Mouse (Mus musculus) kidney, embryonic 15.5 days (tissue): ENCODE results near the gene Psmf1. TPM values are rescaled to one million over a fixed set of nuclear protein-coding genes. Genes with fewer than 3 reads are reported as not detected.

Experiments used
- ATAC-seq: fragments of 200-750 bp; cut with Nextera tagmentation; replicated peaks from 2 replicates; pipeline ENCODE4 v1.8.0; 2017; ENCODE audit warnings: moderate TSS enrichment; ENCODE audit not compliant: low FRiP score
- H3K27ac ChIP-seq: fragments of 300-500 bp; sonication (generic); 2 replicates; pipeline ENCODE4 v1.5.1; 2015; ENCODE audit warnings: mild to moderate bottlenecking, inconsistent platforms
- H3K27me3 ChIP-seq: fragments of 300-500 bp; sonication (generic); 2 replicates; pipeline ENCODE4 v1.6.1; 2015; ENCODE audit warnings: inconsistent platforms
- H3K36me3 ChIP-seq: fragments of 300-500 bp; sonication (generic); 2 replicates; pipeline ENCODE4 v1.6.1; 2015; ENCODE audit warnings: inconsistent platforms
- H3K4me1 ChIP-seq: fragments of 300-500 bp; sonication (generic); 2 replicates; pipeline ENCODE4 v1.6.1; 2015; ENCODE audit warnings: inconsistent platforms
- H3K4me2 ChIP-seq: fragments of 300-500 bp; sonication (generic); 2 replicates; pipeline ENCODE4 v1.6.1; 2015; ENCODE audit warnings: moderate library complexity, mild to moderate bottlenecking, inconsistent platforms
- H3K4me3 ChIP-seq: fragments of 300-500 bp; sonication (generic); replicated peaks from 2 replicates; pipeline ENCODE4 v1.5.1; 2015; ENCODE audit warnings: mild to moderate bottlenecking, inconsistent platforms
- H3K9ac ChIP-seq: fragments of 300-500 bp; sonication (generic); 2 replicates; pipeline ENCODE4 v1.6.1; 2015; ENCODE audit warnings: mild to moderate bottlenecking, inconsistent platforms
- H3K9me3 ChIP-seq: fragments of 300-500 bp; sonication (generic); replicated peaks from 2 replicates; pipeline ENCODE4 v1.6.1; 2016; ENCODE audit warnings: inconsistent platforms
- WGBS: fragments of 180-500 bp; shearing (Covaris S2); methylation state at CpG from one replicate; pipeline ENCODE4 v1.1.7; 2015; ENCODE audit warnings: mixed read lengths; 5-methylcytosine and 5-hydroxymethylcytosine counted together
- polyA plus RNA-seq: library from polyadenylated mRNA; unstranded; fragments of >200 nt; fragmentation: Nextera tagmentation; extraction: Ambion mirVana; gene quantifications from 2 replicates; pipeline ENCODE4 v1.2.1, GENCODE M21; 2015

Gene Psmf1
- polyA plus RNA-seq, 1 experiment from 2014 or later: 43.0 TPM

DNA sequence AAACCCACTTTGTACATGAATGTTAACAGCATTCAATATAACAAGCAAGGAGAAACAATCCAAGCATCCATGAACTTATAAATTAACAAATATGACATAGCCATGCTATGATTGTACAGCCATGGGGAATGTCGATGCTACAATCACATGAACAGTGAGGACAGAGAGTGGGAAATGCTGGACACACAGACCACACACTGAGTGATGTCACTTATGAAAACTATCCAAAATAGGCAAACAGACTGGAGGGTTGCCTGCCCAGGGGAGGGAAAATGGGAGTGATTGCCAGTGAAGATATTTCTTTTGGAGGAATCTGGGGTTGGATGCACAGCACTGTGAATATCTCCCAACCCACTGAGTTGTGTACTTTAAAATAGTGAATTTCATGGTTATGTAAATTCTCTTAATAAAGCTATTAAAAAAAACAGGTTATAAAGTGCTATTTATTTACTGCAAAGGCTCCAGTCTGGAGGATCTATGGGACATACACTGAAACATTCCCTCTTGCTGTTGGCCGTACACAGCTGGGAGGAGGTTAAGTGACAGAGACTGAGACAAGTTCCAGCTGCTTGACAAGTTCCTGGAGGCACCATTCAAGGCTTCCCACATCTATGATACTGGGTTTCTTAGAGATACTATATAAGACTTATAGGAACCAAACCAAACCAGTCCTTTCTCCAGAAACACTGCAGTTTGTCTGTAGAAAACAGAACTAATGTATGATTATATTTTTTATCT is 27.5 kb downstream of the Psmf1 start:
- Histone ChIP-seq H3K4me2 (no peak overlapping the region), H3K4me3 (no peak overlapping the region), H3K27ac (no peak overlapping the region), H3K4me1 (no peaks in the 10 kb centered on the region), H3K9me3 (no peaks in the 10 kb centered on the region), H3K9ac (no peak overlapping the region), H3K36me3 (peaks cover 62% of the 10 kb centered on the region), H3K27me3 (no peaks in the 10 kb centered on the region)
- 69% methylated on average over 2 of the region's 2 CpGs for WGBS
- ATAC-seq: no peak

- ATAC-seq: no peak
- Histone ChIP-seq H3K9ac (no peak overlapping the region), H3K27me3 (no peaks in the 10 kb centered on the region), H3K4me2 (no peak overlapping the region), H3K27ac (no peak overlapping the region), H3K4me3 (no peak overlapping the region), H3K36me3 (peaks cover 53% of the 10 kb centered on the region), H3K4me1 (no peaks in the 10 kb centered on the region), H3K9me3 (no peaks in the 10 kb centered on the region)
- 92% methylated on average over 4 of the region's 4 CpGs for WGBS
Measured at GRCm38 (mm10) chr2:151715526-151715925, 28.5 kb downstream of the Psmf1 start.

- WGBS: 37% methylated on average over 3 of the region's 3 CpGs
- Histone ChIP-seq H3K27ac (no peak overlapping the region), H3K4me1 (no peaks in the 10 kb centered on the region), H3K36me3 (peaks cover 25% of the 10 kb centered on the region), H3K27me3 (no peaks in the 10 kb centered on the region), H3K4me2 (no peak overlapping the region), H3K4me3 (no peak overlapping the region), H3K9me3 (no peaks in the 10 kb centered on the region), H3K9ac (no peak overlapping the region)
- no peak for ATAC-seq
Measured at GRCm38 (mm10) chr2:151712647-151713046, 31.3 kb downstream of the Psmf1 start.

- Histone ChIP-seq H3K27me3 (peaks cover 54% of the 10 kb centered on the region), H3K36me3 (no peaks in the 10 kb centered on the region), H3K4me1 (peaks cover 13% of the 10 kb centered on the region), H3K27ac (no peak overlapping the region), H3K9me3 (no peaks in the 10 kb centered on the region), H3K4me2 (peak overlapping the region; percentile 98), H3K9ac (peak overlapping the region; percentile 56), H3K4me3 (peak overlapping the region; percentile 59)
- ATAC-seq: peak; percentile 50
- 1% methylated on average over 16 of the region's 17 CpGs for WGBS
Measured at GRCm38 (mm10) chr2:151702851-151703190, 41.2 kb downstream of the Psmf1 start.

DNA sequence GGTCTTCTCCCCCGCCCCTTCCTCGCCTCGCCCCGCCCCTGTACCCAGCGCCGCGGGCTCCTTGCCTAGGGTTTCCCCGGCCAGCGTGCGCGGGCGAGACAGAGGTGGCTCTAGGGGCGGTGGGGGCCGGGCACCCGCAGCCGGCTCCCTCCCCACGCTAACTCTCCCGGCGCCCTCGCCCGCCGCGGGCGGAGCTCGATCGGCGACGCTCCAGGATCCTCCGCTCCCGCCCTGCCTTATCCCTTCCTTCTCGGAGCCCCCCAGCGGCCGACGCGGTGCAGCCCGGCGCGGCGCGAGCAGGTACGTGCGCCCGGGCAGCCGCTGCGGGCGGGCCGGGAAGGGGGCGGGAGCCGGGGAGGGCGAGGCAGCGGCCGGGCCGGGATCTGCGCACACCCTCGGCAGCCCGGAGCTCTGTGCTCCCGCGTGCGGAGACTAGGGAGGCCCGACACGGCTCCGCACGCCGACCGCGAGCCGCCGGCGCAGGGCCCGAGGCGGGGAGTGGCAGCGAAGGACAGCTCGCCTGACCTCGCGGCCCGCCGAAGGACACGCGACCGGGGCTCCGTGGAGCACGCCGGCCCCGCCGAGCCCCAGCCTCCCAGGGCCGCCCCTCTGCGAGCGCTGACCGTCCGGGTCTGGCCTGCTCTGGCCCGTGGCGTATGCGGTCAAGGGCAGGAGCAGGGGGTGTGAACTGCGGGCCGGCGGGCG is 41.7 kb downstream of the Psmf1 start:
- WGBS: under 1% methylated on average over 92 of the region's 97 CpGs
- ATAC-seq: peak; percentile 90
- Histone ChIP-seq H3K36me3 (no peaks in the 10 kb centered on the region), H3K4me1 (peaks cover 13% of the 10 kb centered on the region), H3K9ac (peak overlapping the region; percentile 56), H3K4me3 (peak overlapping the region; percentile 59), H3K27me3 (peaks cover 54% of the 10 kb centered on the region), H3K9me3 (no peaks in the 10 kb centered on the region), H3K27ac (no peak overlapping the region), H3K4me2 (peak overlapping the region; percentile 98)

DNA sequence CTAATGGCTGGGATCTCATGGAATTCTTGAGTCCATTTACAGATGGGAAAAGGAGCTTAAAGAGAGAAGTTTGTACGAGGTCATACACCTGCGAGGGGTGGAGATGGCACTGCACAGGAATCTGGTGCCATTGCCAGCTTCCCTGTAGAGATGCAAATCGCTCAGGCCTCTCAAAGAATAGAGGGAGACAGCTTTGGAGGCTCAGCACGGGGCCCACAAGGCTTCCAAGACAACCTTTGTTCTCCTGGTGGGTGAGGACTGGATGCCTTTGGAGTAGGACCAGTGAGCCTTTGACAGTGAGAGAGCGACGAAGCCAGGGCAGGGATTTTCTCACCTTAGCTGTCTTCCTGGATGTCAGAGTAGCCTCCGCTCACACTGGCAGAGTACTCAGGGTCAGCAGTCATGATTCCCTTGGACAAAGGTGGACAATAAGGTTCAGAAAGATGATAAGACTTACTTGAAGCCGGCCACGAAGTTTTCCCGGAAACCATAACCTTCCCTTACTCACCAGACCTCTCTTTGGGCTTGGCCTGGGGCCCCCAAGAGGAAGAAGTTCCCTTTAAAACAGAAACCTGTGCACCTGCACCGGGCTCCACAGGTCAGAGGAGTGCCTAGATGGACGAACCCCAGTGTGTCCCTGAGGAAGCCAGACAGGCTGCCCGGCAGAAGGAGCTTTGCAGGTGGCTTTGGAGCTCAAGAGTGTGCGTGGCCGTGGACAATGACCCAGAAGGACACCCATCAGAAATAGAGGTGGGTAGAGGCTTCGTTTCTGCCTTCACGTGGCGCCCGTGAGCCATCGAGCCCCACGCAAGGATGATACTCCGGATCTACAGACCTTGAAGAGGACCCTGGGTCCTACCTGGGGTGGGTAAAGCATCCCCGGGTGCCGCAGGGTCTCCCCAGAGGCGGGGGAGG is 42.5 kb downstream of the Psmf1 start, which contains the start of gene Tmem74b:
Gene Tmem74b, plus strand, starts transcription at position 778 of the 915 bp plus-strand sequence.
- Histone ChIP-seq H3K4me3 (peak within 1 kb of the TSS; percentile 59), H3K4me1 (peaks cover 13% of the 10 kb centered on the region), H3K27ac (no peak within 1 kb of the TSS), H3K4me2 (peak within 1 kb of the TSS; percentile 98), H3K9ac (peak within 1 kb of the TSS; percentile 56), H3K36me3 (no peaks in the 10 kb centered on the region), H3K9me3 (no peaks in the 10 kb centered on the region), H3K27me3 (peaks cover 54% of the 10 kb centered on the region)
- ATAC-seq: peak; percentile 15; the same call in 1 of the 2 replicates
- WGBS: 5% methylated on average over 25 of the region's 25 CpGs

- Histone ChIP-seq H3K27me3 (no peaks in the 10 kb centered on the region), H3K4me2 (no peak overlapping the region), H3K27ac (no peak overlapping the region), H3K9me3 (no peaks in the 10 kb centered on the region), H3K4me3 (no peak overlapping the region), H3K9ac (no peak overlapping the region), H3K4me1 (no peaks in the 10 kb centered on the region), H3K36me3 (no peaks in the 10 kb centered on the region)
- WGBS: 88% methylated on average over 4 of the region's 4 CpGs
- ATAC-seq: no peak
Measured at GRCm38 (mm10) chr2:151682976-151683375, 61.0 kb downstream of the Psmf1 start.

DNA sequence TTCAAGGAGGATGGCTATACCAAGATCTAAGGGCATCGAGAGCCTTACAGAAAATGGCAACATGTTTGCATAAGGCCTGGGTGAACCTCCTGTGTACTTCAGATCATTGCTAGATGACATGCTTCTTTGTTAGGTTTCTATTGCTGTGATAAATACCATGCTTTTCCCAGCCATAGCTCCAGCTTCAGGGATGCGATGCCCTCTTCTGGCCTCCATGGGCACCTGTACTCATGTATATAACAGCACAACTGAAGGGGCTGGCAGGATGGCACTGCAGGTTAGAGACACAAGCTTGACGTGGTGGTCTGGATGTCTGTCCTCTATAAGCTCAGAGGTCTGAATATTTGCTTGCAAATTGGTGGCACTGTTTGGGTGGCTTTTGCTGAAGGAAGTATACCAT is 61.6 kb downstream of the Psmf1 start:
- H3K4me1 ChIP-seq: no peaks in the 10 kb centered on the region
- no peak overlapping the region for H3K27ac ChIP-seq
- WGBS: 61% methylated on average over 3 of the region's 3 CpGs
- ATAC-seq: peak; percentile 40; the same call in 1 of the 2 replicates
- no peak overlapping the region for H3K4me2 ChIP-seq
- H3K9ac ChIP-seq: no peak overlapping the region
- H3K36me3 ChIP-seq: no peaks in the 10 kb centered on the region
- H3K4me3 ChIP-seq: no peak overlapping the region
- no peaks in the 10 kb centered on the region for H3K27me3 ChIP-seq
- no peaks in the 10 kb centered on the region for H3K9me3 ChIP-seq

DNA sequence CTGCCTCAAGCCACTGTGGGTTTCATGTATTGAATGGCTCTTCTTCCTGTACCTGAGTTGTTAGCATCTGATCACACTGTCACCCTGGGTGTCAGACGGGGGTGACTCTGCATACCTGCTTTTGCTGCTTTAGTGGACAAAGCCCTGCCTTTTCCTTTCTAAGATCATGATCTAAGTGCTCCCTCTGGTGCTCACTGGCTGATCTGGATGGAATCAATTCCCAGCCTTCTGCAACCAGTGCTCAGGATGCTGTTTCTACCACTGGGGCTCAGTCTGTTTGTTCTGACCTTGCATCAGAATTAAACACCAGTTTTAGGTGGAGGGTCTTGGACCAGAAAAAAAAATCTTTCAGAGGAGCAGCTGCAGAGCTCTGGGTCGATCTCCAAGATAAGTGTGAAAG is 67.8 kb downstream of the Psmf1 start:
- Histone ChIP-seq H3K9me3 (no peaks in the 10 kb centered on the region), H3K27me3 (peaks cover 10% of the 10 kb centered on the region; the same call in 1 of the 2 replicates), H3K36me3 (no peaks in the 10 kb centered on the region), H3K4me3 (no peak overlapping the region), H3K4me2 (no peak overlapping the region), H3K9ac (no peak overlapping the region), H3K4me1 (no peaks in the 10 kb centered on the region), H3K27ac (no peak overlapping the region)
- no peak for ATAC-seq
- WGBS: 53% methylated on average over 2 of the region's 2 CpGs

- H3K27ac ChIP-seq: no peak overlapping the region
- no peak overlapping the region for H3K9ac ChIP-seq
- H3K9me3 ChIP-seq: no peaks in the 10 kb centered on the region
- 65% methylated on average over 1 of the region's 1 CpGs for WGBS
- ATAC-seq: peak; percentile 36
- H3K36me3 ChIP-seq: no peaks in the 10 kb centered on the region
- H3K27me3 ChIP-seq: peaks cover 26% of the 10 kb centered on the region
- H3K4me1 ChIP-seq: no peaks in the 10 kb centered on the region; the same call in 1 of the 2 replicates
- H3K4me3 ChIP-seq: no peak overlapping the region
- H3K4me2 ChIP-seq: no peak overlapping the region
Measured at GRCm38 (mm10) chr2:151670968-151671329, 73.0 kb downstream of the Psmf1 start.

DNA sequence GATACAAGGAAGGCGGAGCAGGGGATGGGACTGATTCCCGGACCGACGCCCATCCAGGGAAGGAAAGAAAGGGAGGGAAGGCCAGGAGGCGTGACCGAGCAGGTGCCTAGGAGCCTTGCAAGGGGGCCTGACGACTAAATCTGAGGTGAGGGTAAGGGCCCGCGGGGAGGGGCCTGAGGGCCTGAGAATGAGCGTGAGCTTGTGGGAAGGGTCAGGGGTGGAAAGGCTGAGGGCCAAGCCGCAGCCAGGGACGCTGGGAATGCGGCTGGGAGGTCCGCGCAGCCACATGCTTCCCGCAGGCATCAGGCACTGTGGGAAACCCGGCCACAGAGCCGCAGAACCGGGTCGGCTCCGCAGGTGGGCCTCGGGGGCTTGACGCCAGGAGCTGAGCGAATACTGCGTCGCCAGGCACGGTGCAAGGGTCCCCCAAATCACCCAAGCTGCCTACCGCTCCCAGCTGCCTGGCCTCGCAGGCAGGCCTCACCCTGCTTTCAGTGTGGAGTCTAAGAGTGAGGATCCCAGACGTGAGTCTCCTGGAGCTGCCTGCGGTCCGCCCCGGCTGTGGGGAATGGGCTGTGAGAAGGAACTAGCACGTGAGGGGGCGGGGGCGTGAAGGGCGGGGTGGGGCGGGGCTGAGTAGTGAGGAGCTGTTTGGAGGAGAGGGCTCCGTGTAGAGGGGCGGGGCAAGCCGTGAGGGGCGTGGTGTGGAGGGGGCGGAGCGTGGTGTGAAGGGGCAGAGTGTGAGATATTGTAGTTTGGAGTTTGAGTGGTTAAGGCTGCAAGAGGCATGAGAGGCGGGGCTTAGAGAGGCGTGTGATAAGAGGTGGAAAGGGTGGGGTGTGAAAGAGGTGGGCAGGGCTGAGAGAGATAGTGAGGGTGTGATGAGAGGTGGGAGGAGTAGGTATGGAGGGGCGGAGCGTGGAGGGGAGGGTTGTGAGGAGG is 73.7 kb downstream of the Psmf1 start:
- Histone ChIP-seq H3K9ac (no peak overlapping the region), H3K9me3 (no peaks in the 10 kb centered on the region), H3K4me3 (no peak overlapping the region), H3K36me3 (no peaks in the 10 kb centered on the region), H3K4me2 (peak overlapping the region; percentile 27; the same call in 1 of the 2 replicates), H3K27me3 (peaks cover 29% of the 10 kb centered on the region), H3K4me1 (no peaks in the 10 kb centered on the region; the same call in 1 of the 2 replicates), H3K27ac (no peak overlapping the region)
- 40% methylated on average over 48 of the region's 48 CpGs for WGBS
- peak; percentile 64 for ATAC-seq
